Mouse (Mus musculus) gastrocnemius, postnatal 10 days (tissue): ENCODE data around the gene Traip. TPM values are rescaled to one million over a fixed set of nuclear protein-coding genes. Genes with fewer than 3 reads are reported as not detected.
A peak's percentile ranks its signal among the peaks of the same experiment; 100 is the strongest.

Source experiments
- DNase-seq: peaks from one replicate; pipeline ENCODE4 v3.0.0; 2021; ENCODE audit warnings: mixed read lengths
- total RNA-seq, 2 experiments: library from RNA; stranded (reverse); gene quantifications; 2 replicates each; pipeline ENCODE4 v1.2.3; 2021

Gene Traip
- total RNA-seq, 2 experiments from 2014 or later = 1.6 to 2.2 TPM

DNA sequence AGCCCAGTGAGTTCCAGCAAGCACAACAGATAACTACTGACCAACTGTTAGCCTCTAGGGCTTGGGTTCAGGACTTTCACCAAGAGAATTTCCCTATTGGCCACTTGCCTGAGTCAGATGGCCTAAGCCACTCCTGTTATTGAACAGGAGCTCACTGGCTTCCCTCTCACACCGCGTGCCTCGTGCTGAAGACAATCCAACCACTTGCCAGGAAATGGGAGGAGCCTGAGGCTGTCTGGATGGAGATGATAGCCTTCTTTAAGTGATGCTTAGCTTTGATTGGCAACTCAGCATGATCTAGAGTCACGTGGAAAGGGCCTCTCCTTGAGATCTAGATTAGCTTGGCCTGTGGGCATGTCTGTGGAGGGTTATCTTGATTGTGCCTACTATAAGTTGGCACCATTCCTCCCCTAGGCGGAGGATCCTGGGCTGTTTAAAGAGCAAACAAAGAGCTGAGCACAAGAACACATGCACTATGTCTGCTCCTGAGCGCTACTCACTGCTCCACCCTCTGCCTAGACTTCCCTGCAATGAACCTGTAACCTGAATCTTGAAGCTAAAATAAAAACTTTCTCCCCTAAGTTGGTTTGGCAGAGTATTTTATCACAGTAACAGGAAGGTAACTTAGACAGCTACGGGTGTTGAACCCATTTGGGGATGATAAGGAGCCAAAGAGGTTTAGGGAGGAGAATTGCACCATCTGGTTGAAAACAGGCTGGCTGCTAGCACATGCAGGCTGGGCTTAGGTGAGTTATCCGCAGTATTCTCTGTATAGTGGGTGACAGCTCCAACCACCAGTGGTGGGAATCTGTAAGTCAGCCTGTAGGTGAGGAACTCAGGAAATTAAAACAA lies 22.0 kb downstream of the Traip start:
- no peak for DNase-seq

DNA sequence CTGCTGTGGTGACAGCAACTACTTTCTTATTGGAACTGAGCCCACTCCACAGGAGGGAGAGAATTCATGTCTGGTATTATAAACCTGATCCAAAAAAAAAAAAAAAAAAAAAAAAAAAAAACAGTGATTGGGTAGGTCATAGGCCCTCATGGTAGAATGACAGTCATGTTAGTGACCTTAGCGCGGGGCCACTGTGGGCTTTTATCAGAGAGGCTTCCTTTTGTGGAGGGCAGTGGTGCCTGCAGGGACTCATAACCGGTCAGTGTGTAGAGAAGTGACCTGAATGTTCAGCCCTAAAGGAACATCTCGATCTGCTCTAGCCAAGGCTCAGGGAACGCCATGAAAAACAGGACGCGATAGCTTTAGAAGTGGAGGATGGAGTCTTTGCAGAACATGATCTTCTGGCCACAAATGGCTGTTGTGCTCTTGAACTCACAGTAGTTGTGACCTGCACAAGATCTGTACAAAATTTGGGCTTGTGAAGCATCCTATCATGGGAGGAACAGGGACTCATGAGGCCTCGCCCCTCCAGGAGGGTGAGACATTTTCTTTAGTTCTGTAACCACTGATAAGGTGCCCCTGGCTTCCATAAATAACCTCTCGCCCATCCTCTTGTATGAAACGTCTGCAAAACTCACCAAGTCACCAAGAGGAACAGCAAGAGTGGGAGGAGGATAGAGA lies 24.7 kb downstream of the Traip start:
- no peak for DNase-seq

DNA sequence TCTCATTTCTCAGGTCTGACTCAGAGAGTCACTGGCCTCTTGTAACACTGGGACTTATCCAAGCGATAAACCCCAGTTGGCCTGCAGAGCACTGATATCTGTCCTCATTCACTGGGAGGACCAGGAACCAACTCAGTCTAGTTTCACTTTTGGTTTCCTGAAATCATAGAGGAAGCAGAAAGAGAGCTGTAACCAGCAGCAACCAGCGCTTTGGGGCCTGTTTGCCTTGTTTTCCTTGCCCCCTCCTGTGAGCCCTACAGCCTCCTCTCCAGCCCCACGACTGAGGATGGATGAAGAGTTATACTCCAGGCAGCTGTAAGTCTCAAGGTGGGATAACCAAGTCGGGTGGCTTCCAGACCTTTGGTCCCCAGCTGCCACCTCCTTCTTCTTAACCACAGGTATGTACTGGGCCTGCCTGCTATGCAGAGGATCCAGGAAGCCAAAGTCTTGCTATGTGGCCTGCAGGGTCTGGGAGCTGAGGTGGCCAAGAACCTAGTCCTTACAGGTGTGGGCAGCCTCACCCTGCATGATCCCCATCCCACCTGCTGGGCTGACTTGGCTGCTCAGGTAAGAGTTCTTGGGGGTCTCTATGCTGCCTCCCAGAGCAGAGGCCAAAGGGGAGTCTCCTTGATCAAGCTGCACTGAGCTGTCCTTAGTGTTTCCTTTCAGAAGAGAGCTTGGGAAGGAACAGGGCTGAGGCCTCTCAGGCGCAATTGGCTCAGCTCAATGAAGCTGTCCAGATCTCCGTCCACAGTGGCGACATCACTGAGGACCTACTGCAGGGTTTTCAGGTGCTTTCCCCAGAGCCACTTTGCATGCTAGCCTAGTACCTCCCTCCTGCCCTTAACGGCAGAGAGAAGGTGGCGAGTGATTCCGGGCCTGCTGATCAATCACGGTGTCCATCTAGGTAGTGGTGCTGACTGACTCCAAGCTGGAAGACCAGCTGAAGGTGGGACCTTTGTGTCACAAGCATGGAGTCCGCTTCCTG lies 25.8 kb downstream of the Traip start, which contains the start of gene Uba7:
Gene Uba7, plus strand, starts transcription at position 107 of the 988 bp plus-strand sequence.
- no peak for DNase-seq

DNA sequence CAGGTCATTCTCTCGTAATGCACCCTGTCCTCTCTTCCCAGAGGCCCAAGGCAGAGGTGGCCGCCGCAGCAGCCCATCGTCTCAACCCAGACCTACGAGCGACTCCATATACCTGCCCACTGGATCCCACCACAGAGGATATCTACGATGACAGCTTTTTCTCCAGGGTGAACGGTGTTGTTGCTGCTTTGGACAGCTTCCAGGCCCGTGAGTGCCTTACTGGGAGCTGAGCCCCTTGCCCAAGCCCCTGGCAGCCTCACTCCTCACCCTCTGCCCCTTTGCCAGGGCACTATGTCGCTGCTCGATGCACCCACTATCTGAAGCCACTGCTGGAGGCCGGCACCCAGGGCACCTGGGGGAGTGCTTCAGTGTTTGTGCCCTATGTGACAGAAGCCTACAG lies 28.9 kb downstream of the Traip start:
- DNase-seq = no peak

DNA sequence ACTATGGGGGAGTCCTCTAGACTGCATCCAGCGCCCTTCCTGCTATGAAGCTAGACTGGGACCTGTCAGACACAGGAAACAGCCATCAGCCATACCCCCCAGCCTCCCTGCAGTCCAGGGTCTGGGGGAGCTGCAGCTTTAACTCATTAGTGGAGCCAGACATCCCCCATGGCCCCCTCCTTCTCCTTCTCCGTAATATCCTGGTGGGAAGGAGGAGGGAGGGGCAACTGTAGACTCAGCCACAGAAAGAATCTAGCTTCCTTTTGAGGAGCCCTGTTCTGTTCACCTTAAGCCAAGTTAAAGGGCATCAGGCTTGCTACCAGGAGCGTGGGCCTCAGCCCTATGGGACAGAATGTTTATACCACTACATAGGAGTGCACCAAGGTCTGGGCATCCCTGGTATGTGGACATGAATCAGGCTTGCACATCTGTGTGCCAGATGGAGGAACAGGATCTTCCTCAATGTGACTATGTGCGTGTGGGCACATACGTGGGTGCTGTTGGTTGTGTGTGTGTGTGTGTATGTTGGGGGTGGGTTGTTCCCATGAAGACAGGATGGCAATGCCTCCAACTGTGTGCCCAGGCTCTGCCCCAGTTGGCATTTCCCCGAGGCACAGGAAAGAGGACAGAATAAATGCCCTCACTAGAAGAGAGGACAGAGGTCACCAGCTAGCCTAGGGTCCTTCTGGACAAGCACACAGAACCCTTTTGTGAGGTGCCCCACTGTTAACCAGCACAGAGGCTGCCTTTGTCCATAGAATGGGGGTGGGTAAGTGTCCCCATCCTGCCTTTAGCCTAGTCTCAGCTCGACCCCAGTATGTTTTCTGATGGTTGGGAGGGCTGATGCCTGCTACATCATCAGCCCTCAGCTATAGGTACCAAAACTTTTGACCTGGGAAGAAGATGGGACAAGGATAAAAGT lies 32.0 kb downstream of the Traip start:
- no peak for DNase-seq

DNA sequence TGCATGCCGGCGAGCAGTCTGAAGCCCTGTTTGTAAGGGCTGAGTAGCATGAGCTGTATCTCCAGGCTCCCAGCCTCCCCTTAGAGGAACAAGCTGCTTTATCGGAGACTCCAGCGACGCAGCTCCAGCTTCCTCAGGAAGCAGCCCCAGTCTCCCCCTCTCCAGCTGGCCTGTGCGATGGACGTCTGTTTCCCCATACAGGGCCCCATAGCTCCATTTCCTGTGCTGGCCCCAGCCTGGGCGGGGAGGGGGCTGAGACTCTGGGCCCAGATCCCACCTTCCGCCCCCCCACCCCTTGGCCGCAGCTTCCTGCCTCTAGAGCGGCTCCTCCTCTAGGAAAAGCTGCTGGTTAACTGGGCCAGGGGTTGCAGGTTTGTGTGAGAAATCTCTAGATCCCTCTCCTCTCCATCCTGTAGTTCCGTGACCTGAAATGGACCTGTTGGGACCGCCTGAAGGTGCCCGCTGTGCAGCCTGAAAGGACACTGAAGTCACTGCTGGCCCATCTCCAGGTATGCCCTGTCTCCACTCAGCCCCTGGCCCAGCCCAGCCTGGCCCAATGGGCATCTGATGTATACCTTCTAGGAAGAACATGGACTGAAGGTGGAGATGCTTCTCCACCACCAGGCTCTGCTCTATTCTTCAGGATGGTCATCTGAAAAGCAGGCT lies 32.9 kb downstream of the Traip start, which contains the start of gene Gm20661:
Gene Gm20661, plus strand, starts transcription at position 378 of the 666 bp plus-strand sequence.
- peak; percentile 67 for DNase-seq

DNA sequence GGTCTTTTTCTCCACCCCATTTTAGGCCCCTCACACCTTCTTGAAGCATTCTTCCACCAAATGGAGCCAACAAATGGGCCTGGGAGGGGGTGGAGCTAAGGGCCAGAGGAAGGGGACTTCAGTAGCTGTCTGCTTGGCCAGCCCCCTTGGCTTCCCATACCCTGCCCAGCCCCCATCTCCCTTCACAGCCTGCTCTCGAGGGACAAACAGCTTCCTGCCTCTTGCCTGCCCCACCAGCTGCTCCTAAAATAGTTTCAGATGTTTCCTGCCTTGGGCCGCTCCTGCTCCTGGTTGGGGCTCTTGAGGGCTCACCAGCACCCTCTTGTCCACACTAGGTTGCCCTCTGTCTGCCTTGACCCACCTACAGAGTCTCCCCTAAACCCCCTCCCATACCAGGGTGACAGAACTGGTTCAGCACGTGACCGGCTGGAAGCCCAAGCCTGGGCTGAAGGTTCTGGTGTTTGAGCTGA lies 33.5 kb downstream of the Traip start:
- peak; percentile 65 for DNase-seq

DNA sequence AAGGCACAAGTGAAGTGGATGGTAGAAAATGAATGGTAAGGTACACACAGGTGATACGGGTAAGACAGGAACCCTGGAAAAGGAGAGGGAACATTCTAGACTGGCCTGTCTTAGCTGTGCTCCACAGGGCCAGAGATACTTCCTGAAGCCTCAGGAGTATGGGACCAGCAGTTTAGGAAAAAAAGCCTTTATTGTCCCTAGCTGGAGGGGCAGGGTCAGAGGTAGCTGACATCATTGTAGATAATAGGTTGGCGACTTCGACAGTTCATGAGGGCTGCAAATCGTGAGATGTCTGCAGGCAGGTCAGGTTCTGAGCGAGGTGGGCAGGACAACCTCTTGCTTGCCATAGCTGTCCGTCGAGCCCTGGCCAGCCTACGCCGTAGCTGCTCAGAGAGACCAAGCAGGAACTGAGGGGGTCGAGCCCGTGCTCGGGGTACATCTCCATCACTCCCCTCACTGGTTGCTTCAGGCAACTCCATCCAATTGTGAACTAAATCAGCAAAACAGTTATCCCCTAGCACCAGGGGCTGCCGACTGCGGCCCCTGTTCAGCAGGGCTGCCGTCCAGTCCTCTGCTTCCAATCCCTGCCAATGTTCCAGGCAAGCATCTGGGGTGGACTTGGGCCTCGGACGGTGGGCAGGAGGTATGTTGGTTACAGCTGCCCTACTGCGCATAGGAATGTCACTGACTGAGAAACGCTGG lies 34.3 kb downstream of the Traip start:
- DNase-seq = no peak

DNA sequence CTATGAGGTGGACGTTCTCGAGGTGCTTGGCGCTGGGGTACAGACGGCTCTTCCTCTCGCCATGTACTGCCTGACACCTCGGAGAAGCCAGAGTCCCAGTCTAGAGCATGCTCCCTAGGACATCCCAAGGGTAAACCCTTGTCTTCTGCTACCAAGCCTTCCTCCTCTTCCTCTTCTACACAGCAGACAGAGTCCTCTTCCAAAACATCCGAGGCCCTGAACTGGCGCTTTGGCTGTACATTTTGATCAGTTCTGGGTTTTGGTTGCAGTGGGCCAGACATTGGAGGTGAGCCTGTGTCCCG lies 34.8 kb downstream of the Traip start:
- DNase-seq = no peak

DNA sequence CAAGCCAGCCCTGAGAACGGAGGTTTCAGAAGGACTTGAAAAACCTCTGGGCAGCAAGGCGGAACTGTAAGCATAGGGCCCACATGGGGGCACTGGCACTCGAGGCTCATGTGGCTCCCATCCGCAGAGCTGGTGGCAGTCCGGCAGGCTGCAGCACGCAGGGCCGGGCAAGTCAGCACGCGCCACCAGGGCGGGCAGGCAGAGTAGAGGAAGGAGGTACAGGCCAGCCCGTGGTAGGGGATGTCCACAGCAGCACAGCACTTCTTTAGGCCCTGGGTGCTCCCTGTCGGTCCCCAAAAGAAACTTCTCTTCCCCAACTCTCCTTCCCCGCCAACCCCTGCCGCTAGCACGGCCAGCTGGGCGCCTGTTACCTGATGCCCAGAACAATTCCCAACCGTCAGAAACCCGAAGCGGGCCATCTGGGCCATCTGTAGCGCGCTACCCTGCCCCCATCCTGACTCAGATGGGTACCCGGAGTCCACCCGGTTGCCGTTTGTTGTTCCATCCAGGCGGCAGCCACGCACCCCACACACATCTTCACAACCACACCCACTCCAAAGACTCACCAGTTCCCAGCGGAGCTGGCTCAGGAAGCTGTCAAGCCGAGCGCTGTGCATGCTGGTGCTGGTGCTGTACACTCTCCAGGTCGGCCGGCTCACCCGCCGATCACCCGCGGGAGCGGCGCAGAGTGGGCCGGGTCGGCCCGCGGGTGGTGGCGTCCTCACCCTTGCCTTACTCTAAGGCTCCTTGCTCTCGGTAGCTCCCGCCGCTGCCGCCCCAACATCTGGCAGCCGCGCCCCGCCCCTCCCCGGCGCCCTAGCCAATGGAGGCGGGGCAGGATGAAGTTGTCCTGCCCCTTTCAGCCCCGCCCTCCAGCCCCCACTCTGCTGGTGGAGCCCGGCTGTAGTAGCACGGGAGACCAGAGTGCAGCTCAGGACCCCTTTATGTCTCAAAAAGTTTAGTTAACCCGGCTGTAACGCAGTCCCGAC lies 35.5 kb downstream of the Traip start, which contains the start of gene Inka1:
Gene Inka1, minus strand, starts transcription at position 749 of the 989 bp plus-strand sequence.
- DNase-seq = peak; percentile 92

DNA sequence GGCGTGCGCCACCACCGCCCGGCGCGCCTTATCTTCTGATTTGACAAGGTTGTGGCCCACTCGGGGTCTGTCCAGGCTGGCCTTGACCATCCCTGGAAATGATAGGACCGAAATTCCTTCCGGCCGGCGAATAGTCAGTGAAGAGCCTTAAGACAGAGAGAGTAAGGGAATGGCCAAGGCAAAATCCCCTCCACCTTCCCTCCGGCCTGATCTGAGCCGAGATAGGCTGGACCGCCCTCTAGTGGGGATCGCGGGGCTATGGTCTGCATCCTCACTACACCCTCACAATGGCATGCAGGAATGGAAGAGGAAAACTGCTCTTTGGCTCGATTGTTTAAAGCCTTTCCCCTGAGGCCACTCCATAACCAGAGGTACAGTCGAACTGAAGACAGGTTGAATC lies 36.4 kb downstream of the Traip start:
- DNase-seq = peak; percentile 82

DNA sequence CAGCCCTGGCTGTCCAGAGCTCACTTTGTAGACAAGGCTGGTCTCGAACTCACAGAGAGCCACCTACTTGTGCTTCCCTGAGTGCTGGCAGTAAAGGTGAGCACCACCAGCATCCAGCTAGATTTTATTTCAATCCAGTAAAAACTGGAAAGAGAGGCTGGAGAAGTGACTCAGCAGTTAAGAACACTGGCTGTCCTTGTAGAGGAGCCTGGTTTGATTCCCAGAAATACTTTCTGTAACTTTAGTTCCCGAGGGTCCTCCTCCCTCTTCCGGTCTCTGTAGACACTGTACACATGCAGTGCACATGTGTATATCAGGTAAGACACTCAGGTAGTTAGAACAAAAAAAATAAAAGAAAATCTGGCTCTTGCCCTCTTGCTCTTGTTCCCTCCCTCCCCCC lies 38.0 kb downstream of the Traip start:
- no peak for DNase-seq

DNA sequence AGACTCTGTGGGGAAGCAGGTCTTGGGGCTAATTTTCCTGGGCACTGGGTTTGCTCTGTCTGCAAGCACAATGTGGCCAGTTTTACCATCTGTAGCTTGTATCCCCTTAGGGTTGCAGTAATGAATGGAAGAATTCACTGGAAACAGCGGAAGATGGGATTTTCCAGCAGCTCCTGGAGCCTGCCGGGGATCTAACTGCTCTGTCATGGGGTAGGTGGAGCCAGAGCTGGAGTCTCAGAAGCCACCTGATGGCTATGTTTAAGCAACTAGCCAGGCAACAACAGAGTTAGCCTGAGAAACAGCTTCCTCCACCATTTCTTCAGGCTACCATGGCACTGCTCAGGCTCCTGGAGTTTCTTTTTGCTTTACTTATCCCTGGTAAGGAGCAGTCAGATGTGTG lies 42.3 kb downstream of the Traip start, which contains the start of gene Cdhr4:
Gene Cdhr4, plus strand, starts transcription at position 301 of the 400 bp plus-strand sequence.
- no peak for DNase-seq

DNA sequence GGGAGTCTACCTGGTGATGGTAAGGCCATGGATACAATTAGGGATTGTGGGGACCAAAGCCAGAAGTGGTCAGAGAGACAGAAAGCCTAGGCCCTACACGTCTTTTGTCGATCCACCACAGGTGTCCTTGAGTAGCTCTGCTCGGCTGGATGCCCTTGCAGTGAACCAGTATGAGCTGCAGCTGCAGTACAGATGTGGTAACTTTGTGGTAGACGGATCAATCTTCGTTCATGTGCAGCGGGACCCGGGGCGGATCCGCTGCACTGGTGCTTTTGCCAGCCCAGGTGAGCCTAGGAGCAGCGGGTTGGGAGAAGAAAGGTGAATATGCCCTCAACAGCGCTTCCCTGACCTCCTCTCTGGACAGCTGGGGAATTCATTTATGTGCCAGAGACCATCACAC lies 43.1 kb downstream of the Traip start:
- DNase-seq = no peak

DNA sequence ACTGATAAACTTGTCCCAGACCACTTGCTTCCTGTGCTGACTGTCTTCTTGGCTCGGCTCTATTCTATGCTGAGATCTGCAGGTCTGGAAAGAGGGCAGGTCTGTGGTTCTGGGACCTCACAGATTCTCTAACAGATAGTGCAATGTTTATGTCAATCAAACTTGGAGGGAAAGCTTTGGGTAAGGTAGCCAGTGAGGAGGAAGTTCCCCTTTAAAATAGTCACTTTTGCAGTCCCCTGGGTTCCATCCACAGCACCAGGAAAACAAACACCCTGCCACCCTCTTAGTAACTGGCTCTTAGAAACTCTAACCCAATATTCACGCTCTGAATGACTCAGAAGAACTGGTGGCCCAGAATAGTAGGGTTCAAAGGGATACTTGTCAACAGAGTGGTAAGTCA lies 44.5 kb downstream of the Traip start:
- DNase-seq = no peak

DNA sequence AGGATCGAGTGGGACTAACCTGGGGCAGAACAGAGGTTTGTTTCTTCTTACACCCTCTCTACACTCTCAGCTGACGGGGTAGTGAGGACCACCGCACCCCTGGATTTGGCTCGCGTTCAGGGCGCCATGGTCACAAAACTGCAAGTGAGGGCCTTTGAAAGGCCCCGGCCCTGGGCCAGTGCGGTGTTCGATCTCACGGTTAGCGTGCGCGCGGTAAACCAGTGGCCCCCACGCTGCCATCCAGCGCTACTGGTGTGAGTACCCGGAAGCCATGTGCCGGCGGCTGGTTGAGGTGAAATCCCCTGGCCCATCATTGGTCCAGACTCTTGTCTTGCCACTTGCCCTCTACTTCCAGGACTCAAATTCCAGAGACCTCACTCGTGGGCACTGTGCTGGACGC lies 45.6 kb downstream of the Traip start:
- DNase-seq = no peak

DNA sequence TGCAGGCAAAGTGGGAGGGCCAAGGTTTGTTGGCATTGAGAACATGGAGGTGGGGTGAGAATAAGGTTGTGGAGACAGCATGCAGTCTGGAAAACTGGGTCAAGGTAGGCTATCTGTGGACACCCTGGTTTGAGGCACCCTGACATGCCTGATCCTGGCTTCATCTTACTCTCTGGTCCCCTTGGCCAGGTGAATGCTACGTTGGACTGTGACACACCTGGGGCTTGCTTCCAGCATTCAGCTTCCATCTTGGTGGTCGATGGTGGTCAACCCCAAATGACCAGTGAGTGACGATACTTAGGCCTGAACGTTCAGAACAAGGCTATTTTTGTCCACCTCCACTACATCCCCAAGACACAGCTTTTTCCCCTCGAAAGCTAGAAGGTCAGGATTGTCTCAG lies 46.1 kb downstream of the Traip start, which contains the start of gene Gm20662:
Gene Gm20662, plus strand, starts transcription at position 301 of the 400 bp plus-strand sequence.
- DNase-seq = no peak
